Mouse (Mus musculus) CH12.LX (cell line): ENCODE results near the gene Zfp511. TPM values are rescaled to one million over a fixed set of nuclear protein-coding genes. Genes with fewer than 3 reads are reported as not detected.

Source experiments
- DNase-seq: peaks from one replicate; pipeline ENCODE4 v3.0.0-alpha.2; 2013; ENCODE audit errors: extremely low read depth
- H3K27ac ChIP-seq: 2 replicates; pipeline ENCODE4 v1.5.1; 2012; ENCODE audit warnings: low read depth, mild to moderate bottlenecking, control low read depth, moderate library complexity; ENCODE audit not compliant: insufficient read depth
- H3K27me3 ChIP-seq: replicated peaks from 2 replicates; pipeline ENCODE3; 2012; ENCODE audit warnings: inconsistent platforms
- H3K36me3 ChIP-seq, 2 experiments: replicated peaks in 1 of 2; 2 replicates each; pipeline versions ENCODE3 to v1.6.1; 2012; ENCODE audit warnings: inconsistent platforms in 1 of 2, low read length in 1 of 2, mild to moderate bottlenecking in 1 of 2, mixed read lengths in 1 of 2, moderate library complexity in 1 of 2; ENCODE audit not compliant: control insufficient read depth in 1 of 2, insufficient read depth in 1 of 2
- H3K4me1 ChIP-seq, 2 experiments: 2 replicates each; pipeline ENCODE4 v1.6.1; 2012; ENCODE audit warnings: inconsistent platforms in 1 of 2, moderate library complexity in 1 of 2; ENCODE audit not compliant: insufficient read depth in 2 of 2, control insufficient read depth in 1 of 2
- H3K4me2 ChIP-seq: 2 replicates; pipeline ENCODE4 v1.6.1; 2012; ENCODE audit warnings: low read depth, mild to moderate bottlenecking, control low read depth; ENCODE audit not compliant: poor library complexity, insufficient read depth, severe bottlenecking
- H3K4me3 ChIP-seq, 3 experiments: fragments of 150-350 bp in 1 of 3; sonication (generic) in 1 of 3; replicated peaks in 1 of 3; 2 replicates each; pipeline versions ENCODE3 to v1.5.1; 2011 to 2012; ENCODE audit warnings: low read depth in 2 of 3, low read length in 2 of 3, mild to moderate bottlenecking in 2 of 3, moderate library complexity in 2 of 3, control low read depth in 1 of 3, improper control_type of control experiment in 1 of 3, inconsistent platforms in 1 of 3, mixed read lengths in 1 of 3; ENCODE audit not compliant: poor library complexity in 1 of 3
- H3K79me2 ChIP-seq: replicated peaks from 2 replicates; pipeline ENCODE4 v1.6.1; 2012; ENCODE audit warnings: mild to moderate bottlenecking, moderate library complexity; ENCODE audit not compliant: control insufficient read depth, poor library complexity, insufficient read depth, severe bottlenecking; ENCODE audit errors: extremely low read depth
- H3K9ac ChIP-seq: 2 replicates; pipeline ENCODE4 v1.6.1; 2012; ENCODE audit warnings: low read depth, mild to moderate bottlenecking, control low read depth, moderate library complexity; ENCODE audit not compliant: insufficient read depth
- H3K9me3 ChIP-seq: replicated peaks from 2 replicates; pipeline ENCODE3; 2012; ENCODE audit warnings: low read length, inconsistent platforms, mixed read lengths
- BHLHE40 ChIP-seq: IDR thresholded peaks from 2 replicates; pipeline ENCODE4 v1.6.1; 2011; ENCODE audit warnings: mild to moderate bottlenecking, low read depth, low read length, improper control_type of control experiment
- E2F4 ChIP-seq: IDR thresholded peaks from 2 replicates; pipeline ENCODE4 v1.6.1; 2011; ENCODE audit warnings: low read depth, low read length, improper control_type of control experiment; ENCODE audit not compliant: insufficient replicate concordance
- ELF1 ChIP-seq: IDR thresholded peaks from 2 replicates; pipeline ENCODE4 v1.6.1; 2014; ENCODE audit warnings: low read depth, mild to moderate bottlenecking, inconsistent platforms, low read length, improper control_type of control experiment
- EP300 ChIP-seq: IDR thresholded peaks from 2 replicates; pipeline ENCODE4 v1.6.1; 2011; ENCODE audit warnings: low read length, improper control_type of control experiment
- KAT2A ChIP-seq: IDR thresholded peaks from 2 replicates; pipeline ENCODE4 v1.6.1; 2012; ENCODE audit warnings: low read length, improper control_type of control experiment, inconsistent platforms; ENCODE audit not compliant: insufficient replicate concordance
- MAFK ChIP-seq: IDR thresholded peaks from 2 replicates; pipeline ENCODE4 v1.6.1; 2011; ENCODE audit warnings: low read length, improper control_type of control experiment; ENCODE audit not compliant: insufficient replicate concordance
- MAZ ChIP-seq: IDR thresholded peaks from 2 replicates; pipeline ENCODE4 v1.6.1; 2012; ENCODE audit warnings: low read depth, mild to moderate bottlenecking, inconsistent platforms, low read length, improper control_type of control experiment, moderate library complexity
- MXI1 ChIP-seq: IDR thresholded peaks from 2 replicates; pipeline ENCODE4 v1.6.1; 2011; ENCODE audit warnings: mild to moderate bottlenecking, low read depth, low read length, improper control_type of control experiment
- MYC ChIP-seq: IDR thresholded peaks from 2 replicates; pipeline ENCODE4 v1.6.1; 2011; ENCODE audit warnings: low read depth, mild to moderate bottlenecking, improper control_type of control experiment, low read length
- NRF1 ChIP-seq: IDR thresholded peaks from 2 replicates; pipeline ENCODE4 v1.6.1; 2014; ENCODE audit warnings: low read depth, mild to moderate bottlenecking, inconsistent platforms, low read length, improper control_type of control experiment, moderate library complexity
- PAX5 ChIP-seq: IDR thresholded peaks from 2 replicates; pipeline ENCODE4 v1.6.1; 2012; ENCODE audit warnings: low read length, inconsistent platforms, mixed read lengths
- POLR2A ChIP-seq: IDR thresholded peaks from 2 replicates; pipeline ENCODE4 v1.6.1; 2011; ENCODE audit warnings: low read depth, mild to moderate bottlenecking, improper control_type of control experiment, low read length
- RAD21 ChIP-seq: IDR thresholded peaks from 2 replicates; pipeline ENCODE4 v1.6.1; 2011; ENCODE audit warnings: low read depth, mild to moderate bottlenecking, low read length, improper control_type of control experiment, moderate library complexity
- TBP ChIP-seq: conservative IDR thresholded peaks from 2 replicates; pipeline ENCODE4 v1.6.1; 2011; ENCODE audit warnings: low read depth, low read length, improper control_type of control experiment
- USF1 ChIP-seq: IDR thresholded peaks from 2 replicates; pipeline ENCODE4 v1.6.1; 2014; ENCODE audit warnings: low read depth, mild to moderate bottlenecking, inconsistent platforms, low read length, improper control_type of control experiment
- dilution Hi-C: fragments of 300-500 bp; cut with MboI; formaldehyde crosslinking; loops from 2 replicates; pipeline ENCODE4 v1.14.3; 2020; ENCODE audit warnings: low sequenced_read_pairs; ENCODE audit not compliant: extremely low pct_unique_long_range_greater_than_20kb, extremely low pct_ligation_motif_present
- in situ Hi-C: fragments of 300-500 bp; cut with MboI; formaldehyde crosslinking; loops from 3 replicates; pipeline ENCODE4 v1.14.3; 2019; ENCODE audit warnings: low sequenced_read_pairs, low pct_ligation_motif_present, low pct_unique_long_range_greater_than_20kb, mixed read lengths
- polyA plus RNA-seq: library from polyadenylated mRNA; unstranded; fragments of >175 nt; gene quantifications from 2 replicates; pipeline ENCODE4 v1.2.1, GENCODE M21; 2012; ENCODE audit warnings: low read depth; ENCODE audit not compliant: insufficient read length
- total RNA-seq, 2 experiments: library from RNA; depleted of rRNA; stranded (reverse); fragments of 300-350 nt in 1 of 2; fragments of >200 nt in 1 of 2; gene quantifications; 2 replicates each; pipeline ENCODE4 v1.2.3; 2012 to 2014

Zfp511 gene
- total and polyA plus RNA-seq, 3 experiments: 41.4 to 52.2 (median 44.6) TPM

GRCm38 (mm10) chr7:140057413-140058407, 21.5 kb downstream of the Zfp511 start:
- dilution Hi-C loops: no loop called here
- in situ Hi-C loops: no loop called here
- Histone ChIP-seq H3K27ac (no peak overlapping the region), H3K27me3 (peaks cover 15% of the 10 kb centered on the region), H3K36me3 (no peaks in the 10 kb centered on the region), H3K79me2 (no peaks in the 10 kb centered on the region), H3K4me1 (peaks cover 6 to 14% of the 10 kb centered on the region in 2 experiments; a peak in 3 of 4 replicates), H3K9me3 (peaks cover 9% of the 10 kb centered on the region), H3K4me2 (no peak overlapping the region), H3K4me3 (no peak overlapping the region), H3K9ac (no peak overlapping the region)
- DNase-seq: no peak
- TF ChIP-seq MXI1 (no peak), USF1 (no peak), PAX5 (no peak), BHLHE40 (no peak), TBP (no peak), POLR2A (no peak), E2F4 (no peak), NRF1 (no peak), RAD21 (no peak), KAT2A (no peak), MAZ (no peak), EP300 (no peak)

GRCm38 (mm10) chr7:140058528-140058927, 22.3 kb downstream of the Zfp511 start:
- dilution Hi-C loops: no loop called here
- no peaks in the 10 kb centered on the region for H3K79me2 ChIP-seq
- H3K4me1 ChIP-seq: peaks cover 6 to 18% of the 10 kb centered on the region in 2 experiments; a peak in 3 of 4 replicates
- in situ Hi-C loops: no loop called here
- no peak for TF ChIP-seq EP300
- TF ChIP-seq PAX5: no peak
- no peak for TF ChIP-seq USF1
- no peak for TF ChIP-seq ELF1
- TF ChIP-seq MAFK: no peak
- no peak for TF ChIP-seq MYC
- no peak overlapping the region for H3K4me3 ChIP-seq
- no peak overlapping the region for H3K4me2 ChIP-seq
- DNase-seq: no peak
- H3K27me3 ChIP-seq: peaks cover 10% of the 10 kb centered on the region
- H3K36me3 ChIP-seq: no peaks in the 10 kb centered on the region
- H3K9ac ChIP-seq: no peak overlapping the region
- peaks cover 9% of the 10 kb centered on the region for H3K9me3 ChIP-seq
- no peak overlapping the region for H3K27ac ChIP-seq
